Comparison of ENCODE assay signal across 9 mouse cellular contexts in genomic region chr16:31066344-31067098, GRCm38 (mm10). TPM values are rescaled to one million over a fixed set of nuclear protein-coding genes. Genes with fewer than 3 reads are reported as not detected.
DNase-seq lines count a peak whose midpoint lies in the region; ATAC-seq and TF ChIP-seq lines count a peak whose summit lies in the region.
"Had no signal": no experiment of that assay in that cellular context is flagged by ENCODE, and none has a peak within 500 bp of the region (broad histone marks: within the 10 kb centered on the region; RNA-seq: fewer than 3 reads in every experiment).

No protein-coding gene starts in this region.

- no peak overlapping the region for H3K4me2 ChIP-seq in hindbrain, postnatal 0 days (ENCODE audit: low read depth, low read length)
- peak overlapping the region; percentile 52 for H3K4me2 ChIP-seq in liver, embryonic 14.5 days (ENCODE audit: low read depth)

- TF ChIP-seq CTCF in hindbrain, postnatal 0 days (IDR thresholded peaks at IDR 0.05; ENCODE audit: low read depth), result no peak
- TF ChIP-seq CTCF in liver, embryonic 14.5 days (IDR thresholded peaks at IDR 0.05; ENCODE audit: low read depth), result no peak

- no peak overlapping the region for H3K9ac ChIP-seq in hindbrain, postnatal 0 days (replicated peaks; ENCODE audit: low read length)
- no peak overlapping the region for H3K9ac ChIP-seq in liver, embryonic 14.5 days (replicated peaks)

- no peaks in the 10 kb centered on the region for H3K27me3 ChIP-seq in hindbrain, postnatal 0 days (ENCODE audit: insufficient read depth, low read length)
- no peaks in the 10 kb centered on the region for H3K27me3 ChIP-seq in liver, embryonic 14.5 days (ENCODE audit: control insufficient read depth, insufficient read depth, low read length)
- H3K27me3 ChIP-seq in splenic B cell, adult 2 months (ENCODE audit: control insufficient read depth, insufficient read depth, low read length, poor library complexity, severe bottlenecking), result no peaks in the 10 kb centered on the region
- H3K27me3 ChIP-seq: Patski had no signal

- no peak for ATAC-seq in hindbrain, postnatal 0 days
- ATAC-seq in liver, embryonic 14.5 days (ENCODE audit: insufficient read depth), result peak; percentile 71
- ATAC-seq: Patski had no signal

- no peak for TF ChIP-seq EP300 in liver, embryonic 14.5 days (IDR thresholded peaks at IDR 0.05; ENCODE audit: low read depth)

- no peaks in the 10 kb centered on the region for H3K9me3 ChIP-seq in hindbrain, postnatal 0 days (ENCODE audit: low read length)
- H3K9me3 ChIP-seq in liver, embryonic 14.5 days (ENCODE audit: control insufficient read depth, low read length), result no peaks in the 10 kb centered on the region

- peak overlapping the region; percentile 94 for H3K27ac ChIP-seq in brown adipose tissue, adult 24 weeks (replicated peaks; ENCODE audit: low read depth, low read length)
- H3K27ac ChIP-seq in hindbrain, postnatal 0 days, result 0 out of 2 replicates have a peak overlapping the region, but pooled peaks have one; percentile 15
- no peak overlapping the region for H3K27ac ChIP-seq in liver, embryonic 14.5 days

- intact Hi-C loops in gastrocnemius, postnatal 14 days (cut with DNase I; ENCODE audit: low total_unique reads), result no loop called here

- DNase-seq in gastrocnemius, adult 18-20 months (ENCODE audit: low spot score), result peak; percentile 19
- no peak for DNase-seq in gastrocnemius, postnatal 14 days
- DNase-seq in hindbrain, postnatal 0 days (ENCODE audit: low spot score), result peak; percentile 7
- DNase-seq in liver, embryonic 14.5 days (ENCODE audit: low read depth in 3 of 3, low spot score in 3 of 3), result peak in 1 of 3 experiments; percentile 68
- DNase-seq in splenic B cell, adult 2 months (ENCODE audit: low read depth, low spot score), result peak; percentile 94
- DNase-seq in cerebellum, adult 11 months, result no peak
- DNase-seq in frontal cortex, postnatal 14 days (ENCODE audit: low spot score in 2 of 2), result no peak

- H3K4me3 ChIP-seq in brown adipose tissue, adult 24 weeks (ENCODE audit: insufficient read depth, low read depth, low read length), result peak overlapping the region; percentile 30; the same call in 1 of the 2 replicates
- no peak overlapping the region for H3K4me3 ChIP-seq in hindbrain, postnatal 0 days (ENCODE audit: low read length)
- peak overlapping the region; percentile 3 to 9; a peak in 3 of 4 replicates for H3K4me3 ChIP-seq in liver, embryonic 14.5 days (ENCODE audit: insufficient read depth in 1 of 2, low read depth in 2 of 2, low read length in 2 of 2)

- 59% methylated on average over 15 of the region's 15 CpGs for WGBS in hindbrain, postnatal 0 days
- 11% methylated on average over 15 of the region's 15 CpGs for WGBS in liver, embryonic 14.5 days (ENCODE audit: insufficient replicate concordance)

- H3K36me3 ChIP-seq in hindbrain, postnatal 0 days (ENCODE audit: insufficient read depth, low read length), result no peaks in the 10 kb centered on the region
- no peaks in the 10 kb centered on the region for H3K36me3 ChIP-seq in liver, embryonic 14.5 days (replicated peaks; ENCODE audit: control insufficient read depth, insufficient read depth, low read depth)
- no peaks in the 10 kb centered on the region for H3K36me3 ChIP-seq in splenic B cell, adult 2 months (ENCODE audit: control insufficient read depth, insufficient read depth, low read length, poor library complexity, severe bottlenecking)

- H3K4me1 ChIP-seq in brown adipose tissue, adult 24 weeks (ENCODE audit: control insufficient read depth, insufficient read depth, insufficient read length, low read length), result peaks cover 38% of the 10 kb centered on the region
- H3K4me1 ChIP-seq in hindbrain, postnatal 0 days (ENCODE audit: insufficient read depth, low read length), result no peaks in the 10 kb centered on the region
- H3K4me1 ChIP-seq in liver, embryonic 14.5 days (replicated peaks; ENCODE audit: control insufficient read depth in 2 of 2, insufficient read depth in 2 of 2, low read length in 1 of 2), result peaks cover 7 to 18% of the 10 kb centered on the region in 2 experiments

RNA-seq across cellular contexts. Expression of gene Xxylt1, which starts 14.7 kb away (rescaled TPM):
- 1 to 10 TPM; 2.6 to 4.1 TPM for total RNA-seq in gastrocnemius, adult 18-20 months (2021)
- 1 to 10 TPM; 4.8 to 6.6 TPM for total RNA-seq in gastrocnemius, postnatal 14 days (2021)
- 5.6 and 5.8 TPM in 2 replicates for polyA plus RNA-seq in brown adipose tissue, adult 24 weeks (2012; ENCODE audit: insufficient read depth, insufficient read length, missing spikeins)
- 32.8 and 42.4 TPM in 2 replicates for total RNA-seq in hindbrain, postnatal 0 days (2014; rRNA removed)
- 18.4 and 21.0 TPM in 2 replicates for polyA plus RNA-seq in hindbrain, postnatal 0 days (2015; fragmentation: Nextera tagmentation; extraction: Ambion mirVana)
- polyA plus RNA-seq in liver, embryonic 14.5 days (2012; rRNA removed), result 1.5 and 1.8 TPM in 2 replicates
- 1.8 and 2.1 TPM in 2 replicates for polyA plus RNA-seq in liver, embryonic 14.5 days (2014; fragmentation: Nextera tagmentation; extraction: Ambion mirVana)

Comparison
In these comparisons a context has a peak if more than half of its experiments do, and no peak if none do; other contexts are left out.
1. DNase-seq: peak in gastrocnemius, adult 18-20 months (single experiment), hindbrain, postnatal 0 days (single experiment) and splenic B cell, adult 2 months (single experiment); none in gastrocnemius, postnatal 14 days (single experiment), cerebellum, adult 11 months (single experiment) and frontal cortex, postnatal 14 days (0 of 2).